Mouse (Mus musculus): ENCODE data around the gene Gmds. TPM values are rescaled to one million over a fixed set of nuclear protein-coding genes. Genes with fewer than 3 reads are reported as not detected.

Gmds gene
- total RNA-seq, 2 experiments from 2014 or later, result 6.9 to 7.8 TPM

- ATAC-seq (ENCODE audit: poor library complexity, severe bottlenecking), result no peak
Measured at GRCm38 (mm10) chr13:31892913-31893514, 445.5 kb downstream of the Gmds start.

DNA sequence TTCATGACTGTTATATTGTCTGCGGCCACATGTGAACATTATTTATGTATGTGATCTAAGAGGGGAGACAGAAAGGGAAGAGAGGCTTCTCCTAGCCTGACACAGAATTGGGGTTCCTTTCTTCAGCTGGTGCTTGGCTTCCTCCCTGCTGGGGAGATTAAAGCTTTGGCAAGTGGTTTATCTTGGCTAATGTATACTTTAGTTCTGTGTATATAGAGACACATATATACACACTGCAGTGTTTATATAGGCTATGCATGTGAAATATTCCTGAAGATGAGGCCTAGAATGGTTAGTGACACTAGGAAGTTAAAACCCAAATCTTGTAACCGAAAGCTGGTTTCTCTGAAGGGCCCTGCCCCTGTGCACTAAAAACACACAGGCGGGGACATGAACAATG lies 450.0 kb downstream of the Gmds start:
- no peak for ATAC-seq (ENCODE audit: poor library complexity, severe bottlenecking)

- no peak for ATAC-seq (ENCODE audit: poor library complexity, severe bottlenecking)
Measured at GRCm38 (mm10) chr13:31885769-31886168, 452.8 kb downstream of the Gmds start.

GRCm38 (mm10) chr13:31878805-31879477 lies 459.6 kb downstream of the Gmds start:
- ATAC-seq (ENCODE audit: poor library complexity, severe bottlenecking), result no peak

- no peak for ATAC-seq (ENCODE audit: poor library complexity, severe bottlenecking)
Measured at GRCm38 (mm10) chr13:31877061-31877460, 461.5 kb downstream of the Gmds start.

- ATAC-seq (ENCODE audit: poor library complexity, severe bottlenecking), result no peak
Measured at GRCm38 (mm10) chr13:31874427-31874826, 464.1 kb downstream of the Gmds start.

DNA sequence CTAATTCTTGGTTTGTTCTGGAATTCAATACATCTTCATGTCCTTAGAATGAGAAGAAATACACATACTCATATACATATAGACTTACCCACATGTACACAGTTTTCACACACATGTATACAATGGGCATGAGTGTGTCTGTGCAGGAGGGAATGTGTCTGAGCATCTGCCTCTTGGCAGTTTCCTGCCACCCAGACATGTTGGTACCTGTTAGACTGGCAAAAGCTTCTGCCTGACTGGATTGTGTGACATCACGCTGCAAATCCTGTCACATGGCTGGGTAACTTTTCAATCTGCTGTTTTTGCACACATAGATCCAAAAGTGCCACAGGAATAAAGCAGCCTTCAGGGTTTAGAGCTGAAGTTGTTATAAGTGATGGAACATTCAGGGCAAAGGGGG lies 465.3 kb downstream of the Gmds start:
- ATAC-seq (ENCODE audit: poor library complexity, severe bottlenecking), result no peak

- ATAC-seq (ENCODE audit: poor library complexity, severe bottlenecking), result no peak
Measured at GRCm38 (mm10) chr13:31864786-31865185, 473.8 kb downstream of the Gmds start.

DNA sequence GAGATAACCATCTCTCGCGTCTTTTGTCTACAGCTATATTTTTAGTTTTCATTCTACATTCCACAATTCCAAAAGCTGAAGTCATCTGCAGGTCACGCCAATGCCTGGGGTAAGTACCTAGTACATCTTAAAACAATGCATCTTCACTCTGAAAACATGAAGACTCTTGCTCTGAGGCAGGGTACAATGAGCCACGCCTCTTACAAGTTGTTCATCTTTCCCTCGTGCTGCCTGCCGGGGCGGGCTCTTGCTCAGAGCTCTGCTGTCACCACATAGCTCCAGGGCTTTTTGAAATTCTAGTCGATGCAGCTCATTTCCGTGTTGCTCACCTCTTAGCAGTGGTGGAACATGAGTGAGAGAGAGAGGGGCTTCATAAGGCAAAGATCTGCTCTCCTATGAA lies 475.1 kb downstream of the Gmds start:
- ATAC-seq (ENCODE audit: poor library complexity, severe bottlenecking), result no peak

GRCm38 (mm10) chr13:31860200-31860599 lies 478.3 kb downstream of the Gmds start:
- no peak for ATAC-seq (ENCODE audit: poor library complexity, severe bottlenecking)

GRCm38 (mm10) chr13:31854000-31854399 lies 484.5 kb downstream of the Gmds start:
- no peak for ATAC-seq (ENCODE audit: poor library complexity, severe bottlenecking)

DNA sequence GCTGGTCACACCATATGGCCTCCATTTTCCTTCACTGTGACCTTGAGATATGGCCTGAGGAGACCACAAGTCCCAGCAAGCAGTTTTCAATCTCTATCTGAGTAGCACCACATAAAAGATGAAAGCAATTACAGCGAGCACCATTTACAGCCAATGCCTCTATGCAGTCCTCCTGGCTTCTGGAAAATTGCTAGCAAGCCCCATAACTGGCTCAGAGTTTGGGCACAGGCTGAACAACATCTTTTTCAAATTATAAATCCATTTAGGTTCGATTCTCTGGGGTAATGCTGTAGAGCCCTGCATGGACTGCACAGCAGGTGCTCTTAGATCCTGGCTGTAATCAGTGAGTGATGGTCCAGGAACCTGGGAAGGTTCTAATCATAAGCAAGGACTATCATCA lies 485.0 kb downstream of the Gmds start:
- no peak for ATAC-seq (ENCODE audit: poor library complexity, severe bottlenecking)

- ATAC-seq (ENCODE audit: poor library complexity, severe bottlenecking), result no peak
Measured at GRCm38 (mm10) chr13:31849258-31849971, 489.1 kb downstream of the Gmds start.

DNA sequence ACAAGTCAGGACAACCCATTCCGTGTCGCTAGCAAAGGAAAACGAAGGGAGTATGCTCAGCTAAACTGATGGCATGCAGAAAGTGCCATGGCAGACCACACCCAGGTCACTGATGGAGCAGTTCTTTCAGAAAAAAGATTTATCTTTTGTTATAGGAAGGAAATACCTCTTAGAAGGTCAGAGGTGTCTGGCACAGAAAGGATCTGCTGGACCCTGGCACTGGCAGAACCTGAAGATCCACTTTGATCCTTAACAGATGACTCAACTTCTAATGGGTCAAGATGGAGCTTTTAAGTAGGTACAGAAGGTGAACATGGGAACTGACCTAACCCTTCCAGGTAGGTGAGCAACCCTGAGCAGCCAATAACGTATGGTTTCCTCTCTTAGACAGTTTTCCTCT lies 502.7 kb downstream of the Gmds start:
- no peak for ATAC-seq (ENCODE audit: poor library complexity, severe bottlenecking)

DNA sequence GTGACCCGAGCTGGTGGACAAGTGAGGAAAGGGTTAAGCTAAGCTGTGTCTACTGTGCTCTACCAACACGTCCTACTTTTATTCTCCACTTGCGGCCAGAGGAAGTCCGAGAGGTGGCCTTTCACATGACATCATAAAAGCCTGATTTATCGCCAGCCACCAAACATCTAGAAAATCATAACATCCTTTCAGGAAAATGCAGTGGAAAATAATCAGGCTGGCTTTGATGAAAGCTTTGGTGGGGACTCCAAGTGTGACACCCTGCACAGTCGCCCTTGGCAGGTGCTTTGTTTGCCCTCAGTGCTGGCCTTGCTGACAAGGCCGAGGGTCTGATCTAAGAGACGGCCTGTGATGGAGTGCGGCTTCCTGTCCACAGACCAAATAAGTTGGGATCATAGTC lies 508.2 kb downstream of the Gmds start:
- no peak for ATAC-seq (ENCODE audit: poor library complexity, severe bottlenecking)

DNA sequence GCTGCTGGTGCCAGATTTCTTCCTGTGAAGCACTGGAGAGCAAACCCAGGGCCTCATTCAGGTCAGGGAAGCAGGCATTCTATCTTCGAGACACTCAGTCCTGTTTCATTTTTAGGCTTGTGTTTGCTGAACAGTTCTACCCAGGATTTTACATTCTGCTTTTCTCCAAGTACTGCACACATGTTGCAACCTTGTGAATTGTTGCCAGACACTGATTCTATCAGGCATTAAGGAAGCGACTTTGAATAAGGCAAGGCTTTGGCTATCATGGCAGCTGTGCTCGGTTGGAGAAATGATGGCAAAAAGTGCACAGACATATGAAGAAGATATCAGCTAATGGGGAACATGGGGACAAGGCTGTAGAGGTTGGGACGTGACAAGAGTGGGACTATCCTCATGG lies 510.1 kb downstream of the Gmds start:
- ATAC-seq (ENCODE audit: poor library complexity, severe bottlenecking), result no peak

DNA sequence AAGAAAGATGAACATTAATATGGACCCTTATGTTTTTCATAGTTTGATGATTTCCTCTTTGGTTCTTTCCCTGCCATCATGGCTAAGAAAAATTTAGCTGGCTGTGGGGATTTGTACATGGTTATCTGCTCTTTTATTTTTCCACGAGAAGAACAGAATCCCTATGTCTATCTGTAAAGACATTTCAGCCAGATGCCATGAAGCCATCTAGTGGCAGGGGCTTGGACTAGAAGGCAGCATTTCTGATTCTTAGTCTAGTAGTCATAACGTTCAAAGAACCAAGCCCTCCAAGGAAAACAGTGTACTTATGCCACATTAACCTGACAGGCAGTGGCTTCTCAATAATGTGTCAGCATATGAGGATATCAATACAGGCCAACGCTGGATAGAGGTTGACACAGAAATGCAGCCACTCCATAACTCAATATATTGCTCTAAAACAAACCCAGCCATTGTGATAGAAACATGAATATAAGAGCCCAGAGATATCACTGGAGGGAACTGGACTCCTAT lies 510.7 kb downstream of the Gmds start:
- no peak for ATAC-seq (ENCODE audit: poor library complexity, severe bottlenecking)

GRCm38 (mm10) chr13:31827160-31827559 lies 511.4 kb downstream of the Gmds start:
- no peak for ATAC-seq (ENCODE audit: poor library complexity, severe bottlenecking)

- ATAC-seq (ENCODE audit: poor library complexity, severe bottlenecking), result no peak
Measured at GRCm38 (mm10) chr13:31825180-31825579, 513.4 kb downstream of the Gmds start.

GRCm38 (mm10) chr13:31823316-31823715 lies 515.2 kb downstream of the Gmds start:
- ATAC-seq (ENCODE audit: poor library complexity, severe bottlenecking), result no peak

GRCm38 (mm10) chr13:31821050-31821449 lies 517.5 kb downstream of the Gmds start:
- ATAC-seq (ENCODE audit: poor library complexity, severe bottlenecking), result no peak

GRCm38 (mm10) chr13:31820587-31821017 lies 517.9 kb downstream of the Gmds start:
- ATAC-seq (ENCODE audit: poor library complexity, severe bottlenecking), result peak; percentile 52; the same call in 1 of the 2 replicates

Data from megakaryocyte, adult 5-6 weeks (primary cell).